Comparison of ENCODE assay signal across 18 mouse cellular contexts in genomic region chr3:144108310-144108709, GRCm38 (mm10).
DNase-seq lines count a peak whose midpoint lies in the region; ATAC-seq lines count a peak whose summit lies in the region.
"Had no signal": no experiment of that assay in that cellular context is flagged by ENCODE, and none has a peak within 500 bp of the region (broad histone marks: within the 10 kb centered on the region; RNA-seq: fewer than 3 reads in every experiment).

No protein-coding gene starts in this region.

- WGBS in embryonic facial prominence, embryonic 13.5 days = 87% methylated on average over 6 of the region's 6 CpGs
- 87% methylated on average over 6 of the region's 6 CpGs for WGBS in embryonic facial prominence, embryonic 10.5 days
- WGBS in hindbrain, embryonic 13.5 days = 60% methylated on average over 6 of the region's 6 CpGs
- WGBS in hindbrain, embryonic 11.5 days = 83% methylated on average over 6 of the region's 6 CpGs
- 86% methylated on average over 6 of the region's 6 CpGs for WGBS in midbrain, embryonic 11.5 days
- 46% methylated on average over 6 of the region's 6 CpGs for WGBS in midbrain, embryonic 16.5 days

- no peak overlapping the region for H3K9ac ChIP-seq in embryonic facial prominence, embryonic 13.5 days
- H3K9ac ChIP-seq in hindbrain, embryonic 13.5 days = no peak overlapping the region
- H3K9ac ChIP-seq in hindbrain, embryonic 11.5 days (ENCODE audit: low read depth, low read length) = no peak overlapping the region
- no peak overlapping the region for H3K9ac ChIP-seq in midbrain, embryonic 11.5 days (ENCODE audit: low read length)
- no peak overlapping the region for H3K9ac ChIP-seq in midbrain, embryonic 16.5 days (ENCODE audit: low read depth, low read length)
- H3K9ac ChIP-seq: heart, embryonic 12.5 days; hindbrain, embryonic 15.5 days; liver, postnatal 0 days; neural tube, embryonic 15.5 days had no signal

- peak overlapping the region; percentile 16; the same call in 1 of the 2 replicates for H3K27ac ChIP-seq in embryonic facial prominence, embryonic 13.5 days
- H3K27ac ChIP-seq in embryonic facial prominence, embryonic 10.5 days (replicated peaks) = no peak overlapping the region
- H3K27ac ChIP-seq in hindbrain, embryonic 13.5 days = peak overlapping the region; percentile 6; the same call in 1 of the 2 replicates
- H3K27ac ChIP-seq in hindbrain, embryonic 11.5 days (ENCODE audit: low read depth, low read length) = no peak overlapping the region
- no peak overlapping the region for H3K27ac ChIP-seq in midbrain, embryonic 11.5 days (ENCODE audit: low read depth, low read length)
- no peak overlapping the region for H3K27ac ChIP-seq in midbrain, embryonic 16.5 days (ENCODE audit: low read length)
- H3K27ac ChIP-seq: hindbrain, embryonic 15.5 days; macrophage; neural tube, embryonic 15.5 days had no signal

- H3K27me3 ChIP-seq in embryonic facial prominence, embryonic 13.5 days = no peaks in the 10 kb centered on the region
- no peaks in the 10 kb centered on the region for H3K27me3 ChIP-seq in embryonic facial prominence, embryonic 10.5 days (replicated peaks; ENCODE audit: low read depth, poor library complexity, severe bottlenecking)
- no peaks in the 10 kb centered on the region for H3K27me3 ChIP-seq in hindbrain, embryonic 13.5 days
- no peaks in the 10 kb centered on the region for H3K27me3 ChIP-seq in hindbrain, embryonic 11.5 days (ENCODE audit: control insufficient read depth, insufficient read depth, low read length)
- no peaks in the 10 kb centered on the region for H3K27me3 ChIP-seq in midbrain, embryonic 11.5 days (ENCODE audit: control insufficient read depth, insufficient read depth, low read length)
- H3K27me3 ChIP-seq in midbrain, embryonic 16.5 days (ENCODE audit: control insufficient read depth, insufficient read depth, low read depth, low read length) = no peaks in the 10 kb centered on the region
- H3K27me3 ChIP-seq: heart, embryonic 12.5 days; hindbrain, embryonic 15.5 days; neural tube, embryonic 15.5 days had no signal

- ATAC-seq in embryonic facial prominence, embryonic 13.5 days (ENCODE audit: insufficient number of reproducible peaks, insufficient read depth, low FRiP score, low TSS enrichment, low read depth) = no peak
- ATAC-seq in hindbrain, embryonic 13.5 days (ENCODE audit: low FRiP score) = no peak
- ATAC-seq in hindbrain, embryonic 11.5 days (ENCODE audit: low FRiP score) = no peak
- ATAC-seq in midbrain, embryonic 11.5 days (ENCODE audit: low FRiP score) = no peak
- ATAC-seq in midbrain, embryonic 16.5 days = no peak
- ATAC-seq: intestine, postnatal 0 days; liver, postnatal 0 days; lung, postnatal 0 days had no signal

- H3K4me1 ChIP-seq in embryonic facial prominence, embryonic 13.5 days = 0 out of 2 replicates have a peak, but pooled peaks cover 7% of the 10 kb centered on the region
- H3K4me1 ChIP-seq in embryonic facial prominence, embryonic 10.5 days = peaks cover 6% of the 10 kb centered on the region; the same call in 1 of the 2 replicates
- H3K4me1 ChIP-seq in hindbrain, embryonic 13.5 days (replicated peaks) = peaks cover 14% of the 10 kb centered on the region
- no peaks in the 10 kb centered on the region for H3K4me1 ChIP-seq in hindbrain, embryonic 11.5 days (replicated peaks; ENCODE audit: control insufficient read depth, insufficient read depth, low read length)
- no peaks in the 10 kb centered on the region for H3K4me1 ChIP-seq in midbrain, embryonic 11.5 days (ENCODE audit: control insufficient read depth, insufficient read depth, low read length)
- no peaks in the 10 kb centered on the region; the same call in 1 of the 2 replicates for H3K4me1 ChIP-seq in midbrain, embryonic 16.5 days (ENCODE audit: control insufficient read depth, insufficient read depth, low read length)

- H3K4me2 ChIP-seq in embryonic facial prominence, embryonic 13.5 days = no peak overlapping the region
- H3K4me2 ChIP-seq in hindbrain, embryonic 13.5 days = no peak overlapping the region
- H3K4me2 ChIP-seq in hindbrain, embryonic 11.5 days (replicated peaks; ENCODE audit: low read depth, low read length) = no peak overlapping the region
- H3K4me2 ChIP-seq in midbrain, embryonic 11.5 days = no peak overlapping the region
- no peak overlapping the region for H3K4me2 ChIP-seq in midbrain, embryonic 16.5 days (ENCODE audit: low read length)
- H3K4me2 ChIP-seq: heart, embryonic 12.5 days; hindbrain, embryonic 15.5 days; neural tube, embryonic 15.5 days had no signal

- no peaks in the 10 kb centered on the region for H3K36me3 ChIP-seq in embryonic facial prominence, embryonic 13.5 days
- H3K36me3 ChIP-seq in embryonic facial prominence, embryonic 10.5 days (replicated peaks) = no peaks in the 10 kb centered on the region
- H3K36me3 ChIP-seq in hindbrain, embryonic 13.5 days = no peaks in the 10 kb centered on the region
- no peaks in the 10 kb centered on the region for H3K36me3 ChIP-seq in hindbrain, embryonic 11.5 days (ENCODE audit: control insufficient read depth, insufficient read depth, low read length)
- no peaks in the 10 kb centered on the region for H3K36me3 ChIP-seq in midbrain, embryonic 11.5 days (ENCODE audit: control insufficient read depth, insufficient read depth, low read length)
- H3K36me3 ChIP-seq in midbrain, embryonic 16.5 days (ENCODE audit: control insufficient read depth, insufficient read depth, low read length) = no peaks in the 10 kb centered on the region
- H3K36me3 ChIP-seq: heart, embryonic 12.5 days; hindbrain, embryonic 15.5 days; neural tube, embryonic 15.5 days had no signal

- no peak overlapping the region for H3K4me3 ChIP-seq in embryonic facial prominence, embryonic 13.5 days
- H3K4me3 ChIP-seq in embryonic facial prominence, embryonic 10.5 days = no peak overlapping the region
- H3K4me3 ChIP-seq in hindbrain, embryonic 13.5 days = no peak overlapping the region
- H3K4me3 ChIP-seq in hindbrain, embryonic 11.5 days (ENCODE audit: low read depth, low read length) = no peak overlapping the region
- H3K4me3 ChIP-seq in midbrain, embryonic 11.5 days (ENCODE audit: low read depth, low read length) = no peak overlapping the region
- no peak overlapping the region for H3K4me3 ChIP-seq in midbrain, embryonic 16.5 days (ENCODE audit: low read depth, low read length)
- H3K4me3 ChIP-seq: heart, embryonic 12.5 days; hindbrain, embryonic 15.5 days; myocyte; neural tube, embryonic 15.5 days had no signal

- no peak for DNase-seq in embryonic facial prominence, embryonic 10.5 days (ENCODE audit: low spot score)
- no peak for DNase-seq in hindbrain, embryonic 11.5 days (ENCODE audit: low spot score)
- DNase-seq in midbrain, embryonic 11.5 days (ENCODE audit: low spot score, missing footprints) = peak; percentile 45
- no peak for DNase-seq in thymus, postnatal 14 days
- DNase-seq: gastrocnemius, postnatal 10 days; kidney, postnatal 25 days; liver, postnatal 0 days; thymus, postnatal 25 days had no signal

- no peaks in the 10 kb centered on the region for H3K9me3 ChIP-seq in embryonic facial prominence, embryonic 13.5 days
- H3K9me3 ChIP-seq in embryonic facial prominence, embryonic 10.5 days = no peaks in the 10 kb centered on the region
- H3K9me3 ChIP-seq in hindbrain, embryonic 13.5 days = no peaks in the 10 kb centered on the region
- H3K9me3 ChIP-seq in hindbrain, embryonic 11.5 days (ENCODE audit: control insufficient read depth, low read length) = no peaks in the 10 kb centered on the region
- no peaks in the 10 kb centered on the region for H3K9me3 ChIP-seq in midbrain, embryonic 11.5 days (ENCODE audit: control insufficient read depth, low read length)
- H3K9me3 ChIP-seq in midbrain, embryonic 16.5 days (replicated peaks; ENCODE audit: control insufficient read depth, low read length, poor library complexity, severe bottlenecking) = no peaks in the 10 kb centered on the region
- H3K9me3 ChIP-seq: heart, embryonic 12.5 days; hindbrain, embryonic 15.5 days; neural tube, embryonic 15.5 days had no signal

Comparison
In these comparisons a context has a peak if more than half of its experiments do, and no peak if none do; other contexts are left out.
1. H3K27ac ChIP-seq: peak in embryonic facial prominence, embryonic 13.5 days (single experiment) and hindbrain, embryonic 13.5 days (single experiment); none in embryonic facial prominence, embryonic 10.5 days (single experiment), hindbrain, embryonic 11.5 days (single experiment), midbrain, embryonic 11.5 days (single experiment) and midbrain, embryonic 16.5 days (single experiment).